Mouse (Mus musculus) liver, postnatal 0 days (tissue): Measurements from ENCODE around the gene Tcf23.

Experiments used
- CTCF ChIP-seq: sonication (generic); IDR thresholded peaks from 2 replicates; pipeline ENCODE4 v1.5.1; 2016; ENCODE audit warnings: antibody characterized with exemption, low read depth
- EP300 ChIP-seq: IDR thresholded peaks from 2 replicates; pipeline ENCODE4 v1.6.1; 2016; ENCODE audit warnings: antibody characterized with exemption, low read depth, mild to moderate bottlenecking

DNA sequence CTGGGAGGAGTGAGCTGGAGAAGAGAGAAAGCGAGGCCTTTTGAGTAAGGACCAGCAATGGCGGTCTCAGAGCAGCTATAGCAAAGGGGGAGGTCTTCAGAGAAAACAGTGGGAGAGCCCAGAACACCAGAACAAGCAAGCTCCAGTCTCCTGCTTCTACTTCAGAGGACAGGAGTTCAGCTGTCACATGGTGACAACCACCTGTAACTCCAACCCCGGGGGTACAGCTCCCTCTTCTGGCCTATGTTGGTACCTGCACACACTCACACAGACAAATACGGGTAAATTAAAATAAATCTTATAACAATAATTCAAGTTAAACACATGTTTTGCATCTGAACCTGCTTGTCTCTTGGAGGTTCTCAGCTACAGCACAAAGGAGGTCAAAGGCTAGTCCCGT is 29.8 kb downstream of the Tcf23 start:
- peak; percentile 88 for TF ChIP-seq CTCF
- no peak for TF ChIP-seq EP300
